Mouse (Mus musculus): ENCODE results near the gene Tmem53. TPM values are rescaled to one million over a fixed set of nuclear protein-coding genes. Genes with fewer than 3 reads are reported as not detected.
A peak's percentile ranks its signal among the peaks of the same experiment; 100 is the strongest.

Tmem53 gene
- total RNA-seq, 2 experiments from 2014 or later: 1.9 to 4.0 TPM

GRCm38 (mm10) chr4:117278381-117279252, 26.9 kb downstream of the Tmem53 start:
- no peak for ATAC-seq (replicated peaks; ENCODE audit: low FRiP score, poor library complexity, severe bottlenecking)

- ATAC-seq (replicated peaks; ENCODE audit: low FRiP score, poor library complexity, severe bottlenecking): no peak
These were observed 27.5 kb downstream of the Tmem53 start for GRCm38 (mm10) chr4:117279253-117279642.

- no peak for ATAC-seq (replicated peaks; ENCODE audit: low FRiP score, poor library complexity, severe bottlenecking)
These were observed 28.7 kb downstream of the Tmem53 start for GRCm38 (mm10) chr4:117280397-117280930.

GRCm38 (mm10) chr4:117281090-117281845, 29.5 kb downstream of the Tmem53 start:
- no peak for ATAC-seq (replicated peaks; ENCODE audit: low FRiP score, poor library complexity, severe bottlenecking)

GRCm38 (mm10) chr4:117283271-117284191, 31.8 kb downstream of the Tmem53 start:
- ATAC-seq (replicated peaks; ENCODE audit: low FRiP score, poor library complexity, severe bottlenecking): no peak

- no peak for ATAC-seq (replicated peaks; ENCODE audit: low FRiP score, poor library complexity, severe bottlenecking)
These were observed 32.6 kb downstream of the Tmem53 start for GRCm38 (mm10) chr4:117284363-117284762.

GRCm38 (mm10) chr4:117288277-117288926, 36.7 kb downstream of the Tmem53 start:
- no peak; the same call in 1 of the 2 replicates for ATAC-seq (replicated peaks; ENCODE audit: low FRiP score, poor library complexity, severe bottlenecking)

GRCm38 (mm10) chr4:117288927-117289801, 37.4 kb downstream of the Tmem53 start:
- ATAC-seq (replicated peaks; ENCODE audit: low FRiP score, poor library complexity, severe bottlenecking): peak; percentile 79

GRCm38 (mm10) chr4:117291696-117292095, 39.9 kb downstream of the Tmem53 start:
- ATAC-seq (replicated peaks; ENCODE audit: low FRiP score, poor library complexity, severe bottlenecking): no peak

- ATAC-seq (replicated peaks; ENCODE audit: low FRiP score, poor library complexity, severe bottlenecking): no peak
These were observed 45.3 kb downstream of the Tmem53 start for GRCm38 (mm10) chr4:117296849-117297593.

- ATAC-seq (replicated peaks; ENCODE audit: low FRiP score, poor library complexity, severe bottlenecking): no peak
These were observed 46.1 kb downstream of the Tmem53 start for GRCm38 (mm10) chr4:117297819-117298218.

- no peak for ATAC-seq (replicated peaks; ENCODE audit: low FRiP score, poor library complexity, severe bottlenecking)
These were observed 48.2 kb downstream of the Tmem53 start for GRCm38 (mm10) chr4:117299921-117300320.

GRCm38 (mm10) chr4:117302027-117302806, 50.5 kb downstream of the Tmem53 start:
- ATAC-seq (replicated peaks; ENCODE audit: low FRiP score, poor library complexity, severe bottlenecking): no peak

- no peak for ATAC-seq (replicated peaks; ENCODE audit: low FRiP score, poor library complexity, severe bottlenecking)
These were observed 52.0 kb downstream of the Tmem53 start for GRCm38 (mm10) chr4:117303581-117304238.

GRCm38 (mm10) chr4:117304239-117305025, 52.7 kb downstream of the Tmem53 start:
- no peak for ATAC-seq (replicated peaks; ENCODE audit: low FRiP score, poor library complexity, severe bottlenecking)
